Mouse (Mus musculus) liver, embryonic 14.5 days (tissue): ENCODE measurements around the gene Gm21954. TPM values are rescaled to one million over a fixed set of nuclear protein-coding genes. Genes with fewer than 3 reads are reported as not detected.
A peak's percentile ranks its signal among the peaks of the same experiment; 100 is the strongest.

Experiments used
- ATAC-seq: fragments of 200-750 bp; cut with Nextera tagmentation; 2 replicates; pipeline ENCODE4 v1.8.0; 2017; ENCODE audit warnings: moderate number of reproducible peaks, mild to moderate bottlenecking, moderate library complexity; ENCODE audit not compliant: insufficient read depth
- DNase-seq, 3 experiments: peaks; one replicate each; pipeline ENCODE4 v3.0.0-alpha.2; 2012 to 2013; ENCODE audit warnings: low read depth in 3 of 3, low spot score in 3 of 3
- H3K27ac ChIP-seq: fragments of 300-500 bp; sonication (generic); 2 replicates; pipeline ENCODE4 v1.5.1; 2014; ENCODE audit warnings: moderate library complexity, mild to moderate bottlenecking, control low read depth, inconsistent platforms
- H3K27me3 ChIP-seq: fragments of 300-500 bp; sonication (generic); 2 replicates; pipeline ENCODE4 v1.6.1; 2014; ENCODE audit warnings: mild to moderate bottlenecking, low read length, moderate library complexity; ENCODE audit not compliant: control insufficient read depth, insufficient read depth
- H3K36me3 ChIP-seq: fragments of 300-500 bp; sonication (generic); replicated peaks from 2 replicates; pipeline ENCODE4 v1.6.1; 2014; ENCODE audit warnings: low read depth; ENCODE audit not compliant: control insufficient read depth, insufficient read depth
- H3K4me1 ChIP-seq, 2 experiments: fragments of 200-500 bp in 1 of 2; fragments of 300-500 bp in 1 of 2; sonication (generic) in 1 of 2; replicated peaks; 2 replicates each; pipeline ENCODE4 v1.6.1; 2012 to 2014; ENCODE audit warnings: antibody characterized with exemption in 1 of 2, inconsistent platforms in 1 of 2, low read length in 1 of 2; ENCODE audit not compliant: control insufficient read depth in 2 of 2, insufficient read depth in 2 of 2
- H3K4me2 ChIP-seq: fragments of 300-500 bp; sonication (generic); 2 replicates; pipeline ENCODE4 v1.6.1; 2014; ENCODE audit warnings: low read depth, mild to moderate bottlenecking, control low read depth, moderate library complexity
- H3K4me3 ChIP-seq, 2 experiments: fragments of 200-500 bp in 1 of 2; fragments of 300-500 bp in 1 of 2; sonication (generic) in 1 of 2; 2 replicates each; pipeline ENCODE4 v1.5.1; 2012 to 2014; ENCODE audit warnings: low read depth in 2 of 2, low read length in 2 of 2, mild to moderate bottlenecking in 2 of 2, control low read depth in 1 of 2, inconsistent platforms in 1 of 2, moderate library complexity in 1 of 2; ENCODE audit not compliant: insufficient read depth in 1 of 2
- H3K9ac ChIP-seq: fragments of 300-500 bp; sonication (generic); replicated peaks from 2 replicates; pipeline ENCODE4 v1.6.1; 2014; ENCODE audit warnings: mild to moderate bottlenecking, control low read depth, moderate library complexity
- H3K9me3 ChIP-seq: fragments of 300-500 bp; sonication (generic); 2 replicates; pipeline ENCODE4 v1.6.1; 2016; ENCODE audit warnings: low read length, mixed read lengths; ENCODE audit not compliant: control insufficient read depth
- CTCF ChIP-seq: IDR thresholded peaks from 2 replicates; pipeline ENCODE4 v1.5.1; 2016; ENCODE audit warnings: antibody characterized with exemption, low read depth, control low read depth
- EP300 ChIP-seq: IDR thresholded peaks from 2 replicates; pipeline ENCODE4 v1.6.1; 2016; ENCODE audit warnings: antibody characterized with exemption, low read depth
- WGBS: fragments of 180-500 bp; shearing (Covaris S2); extraction: QIAGEN DNeasy Blood & Tissue Kit; methylation state at CpG from one replicate; pipeline ENCODE4 v1.1.7; 2014; ENCODE audit not compliant: insufficient replicate concordance; 5-methylcytosine and 5-hydroxymethylcytosine counted together
- polyA plus RNA-seq, 2 experiments: library from polyadenylated mRNA; depleted of rRNA in 1 of 2; stranded (reverse) in 1 of 2; unstranded in 1 of 2; fragments of >200 nt; fragmentation: Nextera tagmentation in 1 of 2; extraction: Ambion mirVana in 1 of 2; gene quantifications; 2 replicates each; pipeline versions ENCODE4 v1.2.1 to v1.2.3; 2012 to 2014

Gene Gm21954
- polyA plus RNA-seq, 2 experiments, result not detected

- no peak overlapping the region for H3K4me2 ChIP-seq
- H3K9ac ChIP-seq, result no peak overlapping the region
- no peaks in the 10 kb centered on the region for H3K4me1 ChIP-seq
- 42% methylated on average over 4 of the region's 4 CpGs for WGBS
- no peaks in the 10 kb centered on the region for H3K36me3 ChIP-seq
- no peak overlapping the region for H3K27ac ChIP-seq
- DNase-seq, result no peak
- no peak overlapping the region for H3K4me3 ChIP-seq
- no peaks in the 10 kb centered on the region for H3K9me3 ChIP-seq
- H3K27me3 ChIP-seq, result no peaks in the 10 kb centered on the region
- 0 out of 2 replicates have a peak, but pooled peaks have one; percentile 26 for TF ChIP-seq CTCF
- TF ChIP-seq EP300, result no peak
- no peak for ATAC-seq
Measured at GRCm38 (mm10) chr3:55494348-55494747, 22.3 kb upstream of the Gm21954 start.

GRCm38 (mm10) chr3:55492021-55492420 lies 20.0 kb upstream of the Gm21954 start:
- Histone ChIP-seq H3K36me3 (no peaks in the 10 kb centered on the region), H3K9ac (no peak overlapping the region), H3K27me3 (no peaks in the 10 kb centered on the region), H3K9me3 (no peaks in the 10 kb centered on the region), H3K27ac (no peak overlapping the region), H3K4me3 (no peak overlapping the region), H3K4me2 (no peak overlapping the region), H3K4me1 (no peaks in the 10 kb centered on the region)
- DNase-seq, result no peak
- TF ChIP-seq CTCF (no peak), EP300 (no peak)
- no peak for ATAC-seq
- WGBS, result 53% methylated on average over 6 of the region's 6 CpGs

GRCm38 (mm10) chr3:55489231-55489990 lies 17.4 kb upstream of the Gm21954 start:
- H3K4me3 ChIP-seq, result no peak overlapping the region
- 59% methylated on average over 12 of the region's 12 CpGs for WGBS
- TF ChIP-seq CTCF, result no peak
- no peak for TF ChIP-seq EP300

GRCm38 (mm10) chr3:55483328-55483727 lies 11.3 kb upstream of the Gm21954 start:
- Histone ChIP-seq H3K9me3 (no peaks in the 10 kb centered on the region), H3K27ac (no peak overlapping the region), H3K27me3 (no peaks in the 10 kb centered on the region), H3K4me3 (no peak overlapping the region), H3K9ac (no peak overlapping the region), H3K4me2 (no peak overlapping the region), H3K4me1 (no peaks in the 10 kb centered on the region), H3K36me3 (no peaks in the 10 kb centered on the region)
- WGBS, result 45% methylated on average over 4 of the region's 4 CpGs
- no peak for DNase-seq
- ATAC-seq, result no peak
- TF ChIP-seq EP300 (no peak), CTCF (no peak)

More at GRCm38 (mm10) chr3:55489231-55489990, 17.4 kb upstream of the Gm21954 start:
- no peaks in the 10 kb centered on the region for H3K36me3 ChIP-seq
- no peak for DNase-seq
- H3K27me3 ChIP-seq, result no peaks in the 10 kb centered on the region
- H3K4me1 ChIP-seq, result no peaks in the 10 kb centered on the region
- H3K27ac ChIP-seq, result no peak overlapping the region
- H3K9ac ChIP-seq, result no peak overlapping the region
- H3K4me2 ChIP-seq, result no peak overlapping the region
- ATAC-seq, result no peak
- H3K9me3 ChIP-seq, result no peaks in the 10 kb centered on the region

- no peak overlapping the region for H3K27ac ChIP-seq
- H3K4me2 ChIP-seq, result no peak overlapping the region
- ATAC-seq, result no peak
- no peak overlapping the region for H3K9ac ChIP-seq
- H3K36me3 ChIP-seq, result no peaks in the 10 kb centered on the region
- DNase-seq, result no peak
- WGBS, result 13% methylated on average over 1 of the region's 1 CpGs
- TF ChIP-seq CTCF (no peak), EP300 (no peak)
- no peaks in the 10 kb centered on the region for H3K4me1 ChIP-seq
- H3K27me3 ChIP-seq, result no peaks in the 10 kb centered on the region
- H3K4me3 ChIP-seq, result no peak overlapping the region
- no peaks in the 10 kb centered on the region for H3K9me3 ChIP-seq
Measured at GRCm38 (mm10) chr3:55481140-55481539, 9.1 kb upstream of the Gm21954 start.
